12 mouse cellular contexts compared by ENCODE assay signal in the genomic region with DNA sequence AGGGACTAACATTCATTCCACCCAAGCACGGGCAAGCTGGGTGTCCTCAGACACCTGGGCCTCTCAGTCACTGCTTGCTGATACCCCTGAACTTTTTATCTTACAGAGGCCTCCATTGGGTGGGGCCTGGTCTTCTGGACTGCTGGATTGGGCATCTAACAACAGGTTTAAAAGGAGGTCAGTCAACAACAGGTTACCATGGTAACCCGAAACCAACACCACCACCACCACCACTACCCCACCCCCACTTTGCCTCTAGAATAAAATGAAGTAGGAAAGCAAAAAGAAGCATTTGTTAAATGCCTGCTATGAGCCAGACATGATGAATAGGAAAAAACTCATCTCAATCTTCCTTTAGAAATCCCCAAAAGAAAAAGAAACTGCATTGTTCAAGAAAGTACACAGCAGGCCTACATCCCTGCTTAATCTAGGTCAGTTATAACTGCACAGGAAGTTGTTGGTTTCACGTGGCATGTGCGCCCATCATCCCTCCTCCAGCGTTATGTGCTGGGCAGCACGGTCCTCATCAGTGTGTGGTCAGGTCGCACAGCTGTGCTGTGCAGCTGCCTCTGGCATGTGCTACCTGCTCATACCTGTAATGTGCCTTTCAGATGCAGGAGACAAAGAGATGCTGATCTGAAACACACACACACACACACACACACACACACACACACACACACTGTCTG. TPM values are rescaled to one million over a fixed set of nuclear protein-coding genes. Genes with fewer than 3 reads are reported as not detected.
A peak's percentile ranks its signal among the peaks of the same experiment; 100 is the strongest.
DNase-seq lines count a peak whose midpoint lies in the region; ATAC-seq and TF ChIP-seq lines count a peak whose summit lies in the region.
"Had no signal": no experiment of that assay in that cellular context is flagged by ENCODE, and none has a peak within 500 bp of the region (broad histone marks: within the 10 kb centered on the region; RNA-seq: fewer than 3 reads in every experiment).

No protein-coding gene starts in this region.

- no peaks in the 10 kb centered on the region for H3K27me3 ChIP-seq in midbrain, embryonic 15.5 days (replicated peaks)
- no peaks in the 10 kb centered on the region for H3K27me3 ChIP-seq in midbrain, embryonic 14.5 days (ENCODE audit: control insufficient read depth, insufficient read depth, low read length)
- no peaks in the 10 kb centered on the region for H3K27me3 ChIP-seq in forebrain, postnatal 0 days (ENCODE audit: insufficient read depth, low read length)
- no peaks in the 10 kb centered on the region for H3K27me3 ChIP-seq in kidney, adult 2 months (replicated peaks; ENCODE audit: control insufficient read depth, insufficient read depth, low read length)
- no peaks in the 10 kb centered on the region for H3K27me3 ChIP-seq in lung, postnatal 0 days (replicated peaks; ENCODE audit: insufficient read depth, low read length)
- H3K27me3 ChIP-seq: limb, embryonic 13.5 days had no signal

- H3K36me3 ChIP-seq in midbrain, embryonic 15.5 days (replicated peaks): no peaks in the 10 kb centered on the region
- H3K36me3 ChIP-seq in midbrain, embryonic 14.5 days (ENCODE audit: control insufficient read depth, insufficient read depth, low read length): no peaks in the 10 kb centered on the region
- H3K36me3 ChIP-seq in forebrain, postnatal 0 days (ENCODE audit: insufficient read depth): no peaks in the 10 kb centered on the region
- no peaks in the 10 kb centered on the region for H3K36me3 ChIP-seq in kidney, adult 2 months (ENCODE audit: control insufficient read depth, insufficient read depth, low read length)
- no peaks in the 10 kb centered on the region for H3K36me3 ChIP-seq in lung, postnatal 0 days (ENCODE audit: insufficient read depth, low read length)
- H3K36me3 ChIP-seq: limb, embryonic 13.5 days had no signal

- WGBS in midbrain, embryonic 15.5 days: 60% methylated on average over 7 of the region's 7 CpGs
- 67% methylated on average over 7 of the region's 7 CpGs for WGBS in midbrain, embryonic 14.5 days
- 59% methylated on average over 7 of the region's 7 CpGs for WGBS in forebrain, postnatal 0 days
- 66% methylated on average over 7 of the region's 7 CpGs for WGBS in kidney, adult 2 months
- WGBS in lung, postnatal 0 days: 55% methylated on average over 7 of the region's 7 CpGs

- H3K4me2 ChIP-seq in midbrain, embryonic 15.5 days: no peak overlapping the region
- no peak overlapping the region for H3K4me2 ChIP-seq in midbrain, embryonic 14.5 days (ENCODE audit: low read length)
- H3K4me2 ChIP-seq in forebrain, postnatal 0 days (ENCODE audit: low read depth): no peak overlapping the region
- no peak overlapping the region for H3K4me2 ChIP-seq in lung, postnatal 0 days (replicated peaks; ENCODE audit: low read depth, low read length)
- H3K4me2 ChIP-seq: limb, embryonic 13.5 days had no signal

- peak; percentile 76 for ATAC-seq in midbrain, embryonic 15.5 days (replicated peaks)
- ATAC-seq in midbrain, embryonic 14.5 days (ENCODE audit: low FRiP score, low TSS enrichment): no peak
- peak; percentile 59 for ATAC-seq in forebrain, postnatal 0 days
- ATAC-seq in lung, postnatal 0 days: no peak

- no peak for TF ChIP-seq CTCF in forebrain, postnatal 0 days (IDR thresholded peaks at IDR 0.05; ENCODE audit: low read depth)
- no peak for TF ChIP-seq CTCF in kidney, adult 2 months (conservative IDR thresholded peaks at IDR 0.05; ENCODE audit: insufficient read depth, insufficient read length, low read depth, low read length)
- no peak for TF ChIP-seq CTCF in lung, postnatal 0 days (IDR thresholded peaks at IDR 0.05)

- peak overlapping the region; percentile 39; the same call in 1 of the 2 replicates for H3K27ac ChIP-seq in midbrain, embryonic 15.5 days
- no peak overlapping the region for H3K27ac ChIP-seq in midbrain, embryonic 14.5 days (replicated peaks; ENCODE audit: low read depth, low read length)
- H3K27ac ChIP-seq in forebrain, postnatal 0 days (ENCODE audit: low read depth, low read length): peak overlapping the region; percentile 71
- no peak overlapping the region for H3K27ac ChIP-seq in kidney, adult 2 months (ENCODE audit: insufficient read depth, low read depth, low read length)
- no peak overlapping the region for H3K27ac ChIP-seq in lung, postnatal 0 days (ENCODE audit: low read length)
- H3K27ac ChIP-seq: kidney, postnatal 0 days; limb, embryonic 13.5 days; macrophage had no signal

- no peaks in the 10 kb centered on the region for H3K9me3 ChIP-seq in midbrain, embryonic 15.5 days
- no peaks in the 10 kb centered on the region for H3K9me3 ChIP-seq in midbrain, embryonic 14.5 days (ENCODE audit: control insufficient read depth, low read length)
- no peaks in the 10 kb centered on the region for H3K9me3 ChIP-seq in forebrain, postnatal 0 days (ENCODE audit: low read length)
- H3K9me3 ChIP-seq in lung, postnatal 0 days (ENCODE audit: low read length): no peaks in the 10 kb centered on the region
- H3K9me3 ChIP-seq: limb, embryonic 13.5 days had no signal

- no peak for TF ChIP-seq POLR2A in kidney, adult 2 months (IDR thresholded peaks at IDR 0.05; ENCODE audit: low read depth, low read length)

- DNase-seq in midbrain, embryonic 14.5 days: no peak
- no peak for DNase-seq in forebrain, postnatal 0 days
- DNase-seq in mesoderm, embryonic 11.5 days (ENCODE audit: low read depth, low spot score): peak; percentile 11
- peak; percentile 58 for DNase-seq in thymus, postnatal 4 days
- DNase-seq in kidney, adult 2 months: no peak
- no peak for DNase-seq in lung, postnatal 0 days (ENCODE audit: low spot score)
- no peak for DNase-seq in lung, postnatal 14 days
- DNase-seq: cerebellum, adult 11-12 months had no signal

- H3K4me3 ChIP-seq in midbrain, embryonic 15.5 days: no peak overlapping the region
- no peak overlapping the region for H3K4me3 ChIP-seq in midbrain, embryonic 14.5 days (replicated peaks; ENCODE audit: low read depth, low read length)
- no peak overlapping the region for H3K4me3 ChIP-seq in forebrain, postnatal 0 days (ENCODE audit: low read depth, low read length)
- no peak overlapping the region for H3K4me3 ChIP-seq in kidney, adult 2 months (ENCODE audit: insufficient read depth, low read depth, low read length)
- no peak overlapping the region for H3K4me3 ChIP-seq in lung, postnatal 0 days (ENCODE audit: low read depth, low read length)
- H3K4me3 ChIP-seq: limb, embryonic 13.5 days had no signal

- no peak overlapping the region for H3K9ac ChIP-seq in midbrain, embryonic 15.5 days
- H3K9ac ChIP-seq in midbrain, embryonic 14.5 days (replicated peaks; ENCODE audit: low read length): no peak overlapping the region
- H3K9ac ChIP-seq in forebrain, postnatal 0 days: no peak overlapping the region
- H3K9ac ChIP-seq in lung, postnatal 0 days (replicated peaks; ENCODE audit: low read depth): no peak overlapping the region
- H3K9ac ChIP-seq: limb, embryonic 13.5 days had no signal

- H3K4me1 ChIP-seq in midbrain, embryonic 15.5 days: peaks cover 2% of the 10 kb centered on the region; the same call in 1 of the 2 replicates
- peaks cover 9% of the 10 kb centered on the region; the same call in 1 of the 2 replicates for H3K4me1 ChIP-seq in midbrain, embryonic 14.5 days (ENCODE audit: control insufficient read depth, insufficient read depth, low read length)
- H3K4me1 ChIP-seq in forebrain, postnatal 0 days (ENCODE audit: insufficient read depth): peaks cover 16% of the 10 kb centered on the region
- no peaks in the 10 kb centered on the region for H3K4me1 ChIP-seq in kidney, adult 2 months (ENCODE audit: control insufficient read depth, insufficient read depth, low read length)
- no peaks in the 10 kb centered on the region for H3K4me1 ChIP-seq in lung, postnatal 0 days (ENCODE audit: insufficient read depth, low read depth, low read length)

- no peak for TF ChIP-seq EP300 in lung, postnatal 0 days (IDR thresholded peaks at IDR 0.05)

RNA-seq across cellular contexts. Expression of gene Nebl, which starts 28.6 kb away (rescaled TPM):
- 11.0 and 11.7 TPM in 2 replicates for polyA plus RNA-seq in midbrain, embryonic 15.5 days (2015; fragmentation: Nextera tagmentation; extraction: Ambion mirVana)
- polyA plus RNA-seq in midbrain, embryonic 14.5 days (2014; fragmentation: Nextera tagmentation; extraction: Ambion mirVana): 6.7 and 7.0 TPM in 2 replicates
- total RNA-seq in forebrain, postnatal 0 days (2014; rRNA removed): 19.9 and 27.8 TPM in 2 replicates
- 3.9 and 9.2 TPM in 2 replicates for polyA plus RNA-seq in forebrain, postnatal 0 days (2015; fragmentation: Nextera tagmentation; extraction: Ambion mirVana)
- 3.9 and 5.8 TPM in 2 replicates for polyA plus RNA-seq in kidney, adult 2 months (2012; rRNA removed)
- 41.0 and 44.6 TPM in 2 replicates for polyA plus RNA-seq in lung, postnatal 0 days (2015; fragmentation: Nextera tagmentation; extraction: Ambion mirVana)
- polyA plus RNA-seq: macrophage had no signal

Comparison
In these comparisons a context has a peak if more than half of its experiments do, and no peak if none do; other contexts are left out.
1. ATAC-seq: peak in midbrain, embryonic 15.5 days (single experiment) and forebrain, postnatal 0 days (single experiment); none in midbrain, embryonic 14.5 days (single experiment) and lung, postnatal 0 days (single experiment).
2. H3K27ac ChIP-seq: peak in midbrain, embryonic 15.5 days (single experiment) and forebrain, postnatal 0 days (single experiment); none in midbrain, embryonic 14.5 days (single experiment), kidney, adult 2 months (single experiment) and lung, postnatal 0 days (single experiment).
3. DNase-seq: peak in mesoderm, embryonic 11.5 days (single experiment) and thymus, postnatal 4 days (single experiment); none in midbrain, embryonic 14.5 days (single experiment), forebrain, postnatal 0 days (single experiment), kidney, adult 2 months (single experiment), lung, postnatal 0 days (single experiment) and lung, postnatal 14 days (single experiment).